Mouse (Mus musculus) heart, postnatal 0 days (tissue): ENCODE measurements around the gene Leo1. TPM values are rescaled to one million over a fixed set of nuclear protein-coding genes. Genes with fewer than 3 reads are reported as not detected.

Source experiments
- ATAC-seq: fragments of 200-750 bp; cut with Nextera tagmentation; 2 replicates; pipeline ENCODE4 v1.8.0; 2017; ENCODE audit warnings: low read depth, moderate number of reproducible peaks, moderate library complexity; ENCODE audit not compliant: insufficient read depth
- DNase-seq: peaks from one replicate; pipeline ENCODE4 v3.0.0-alpha.2; 2016; ENCODE audit warnings: low spot score
- H3K27ac ChIP-seq: fragments of 300-500 bp; sonication (generic); 2 replicates; pipeline ENCODE4 v1.5.1; 2014; ENCODE audit warnings: low read depth, mild to moderate bottlenecking
- H3K27me3 ChIP-seq: fragments of 300-500 bp; sonication (generic); 2 replicates; pipeline ENCODE4 v1.6.1; 2014; ENCODE audit warnings: low read length, mixed read lengths; ENCODE audit not compliant: control insufficient read depth, insufficient read depth
- H3K36me3 ChIP-seq: fragments of 300-500 bp; sonication (generic); replicated peaks from 2 replicates; pipeline ENCODE4 v1.6.1; 2014; ENCODE audit warnings: low read length, mixed read lengths; ENCODE audit not compliant: control insufficient read depth, insufficient read depth
- H3K4me1 ChIP-seq: fragments of 300-500 bp; sonication (generic); 2 replicates; pipeline ENCODE4 v1.6.1; 2014; ENCODE audit warnings: antibody characterized with exemption; ENCODE audit not compliant: control insufficient read depth, insufficient read depth
- H3K4me2 ChIP-seq: fragments of 300-500 bp; sonication (generic); 2 replicates; pipeline ENCODE4 v1.6.1; 2014; ENCODE audit warnings: low read depth, mild to moderate bottlenecking, low read length, moderate library complexity
- H3K4me3 ChIP-seq: fragments of 300-500 bp; sonication (generic); 2 replicates; pipeline ENCODE4 v1.5.1; 2014; ENCODE audit warnings: low read depth, low read length
- H3K9ac ChIP-seq: fragments of 300-500 bp; sonication (generic); replicated peaks from 2 replicates; pipeline ENCODE4 v1.6.1; 2014; ENCODE audit warnings: low read depth, low read length, mixed read lengths
- H3K9me3 ChIP-seq: fragments of 300-500 bp; sonication (generic); replicated peaks from 2 replicates; pipeline ENCODE4 v1.6.1; 2016; ENCODE audit warnings: low read length; ENCODE audit not compliant: control insufficient read depth
- CTCF ChIP-seq: IDR thresholded peaks from 2 replicates; pipeline ENCODE4 v1.5.1; 2016; ENCODE audit warnings: antibody characterized with exemption, control low read depth, low read depth
- EP300 ChIP-seq: IDR thresholded peaks from 2 replicates; pipeline ENCODE4 v1.6.1; 2016; ENCODE audit warnings: antibody characterized with exemption, low read depth
- WGBS: fragments of 180-500 bp; shearing (Covaris S2); extraction: QIAGEN DNeasy Blood & Tissue Kit; methylation state at CpG from one replicate; pipeline ENCODE4 v1.1.7; 2014; 5-methylcytosine and 5-hydroxymethylcytosine counted together
- polyA plus RNA-seq: library from polyadenylated mRNA; unstranded; fragments of >200 nt; fragmentation: Nextera tagmentation; extraction: Ambion mirVana; gene quantifications from 2 replicates; pipeline ENCODE4 v1.2.1, GENCODE M21; 2015
- total RNA-seq: library from RNA; depleted of rRNA; stranded (reverse); fragments of >200 nt; gene quantifications from 2 replicates; pipeline ENCODE4 v1.2.3, GENCODE M21; 2014; ENCODE audit warnings: low replicate concordance

Gene Leo1
- total and polyA plus RNA-seq, 2 experiments from 2014 or later, result 5.7 to 20.0 TPM

DNA sequence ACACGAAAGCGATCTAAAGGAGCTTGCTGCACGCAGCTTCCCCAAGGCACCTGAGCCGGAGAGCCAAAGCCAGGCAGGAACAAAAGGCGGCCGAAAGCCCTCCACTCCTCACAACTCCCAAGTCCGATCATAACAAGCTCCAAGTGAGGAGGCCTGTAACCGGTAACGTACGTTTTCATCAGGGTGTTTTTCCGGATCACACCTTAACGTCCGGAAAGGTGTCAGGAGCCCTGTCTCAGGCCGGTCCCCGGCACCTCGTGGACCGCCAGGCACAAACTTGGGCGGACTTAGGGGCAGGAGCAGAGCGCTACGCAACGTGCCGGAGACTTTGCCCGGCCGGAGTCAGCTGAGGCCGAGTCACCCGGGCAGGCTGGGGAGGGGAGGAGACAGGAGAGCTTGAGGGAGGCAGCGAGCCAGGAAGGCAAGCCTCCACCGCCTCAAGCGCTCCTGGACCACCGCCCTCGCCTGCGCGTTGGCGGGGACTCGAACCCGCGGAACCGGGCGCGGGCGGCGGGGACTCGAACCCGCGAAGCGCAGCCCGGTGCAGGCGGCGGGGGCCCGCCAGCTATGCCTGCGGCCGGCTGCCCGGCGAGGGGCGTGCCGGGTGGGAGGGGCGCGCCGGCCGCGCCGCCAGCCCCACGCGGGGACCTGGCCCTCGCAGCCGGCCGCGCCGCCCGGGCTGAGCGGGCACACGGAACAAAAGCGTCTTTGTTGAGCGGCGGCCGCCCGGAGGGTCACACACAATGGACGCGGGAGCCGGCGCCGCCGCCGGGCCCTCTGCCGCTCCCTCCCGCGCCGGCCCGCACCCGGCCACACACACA, 32.1 kb upstream of the Leo1 start:
- WGBS, result 4% methylated on average over 42 of the region's 90 CpGs
- H3K4me3 ChIP-seq, result peak overlapping the region; percentile 90
- peaks cover 22% of the 10 kb centered on the region for H3K4me1 ChIP-seq
- no peaks in the 10 kb centered on the region for H3K9me3 ChIP-seq
- H3K4me2 ChIP-seq, result peak overlapping the region; percentile 72
- TF ChIP-seq EP300 (no peak), CTCF (no peak)
- ATAC-seq, result peak; percentile 69
- H3K27ac ChIP-seq, result peak overlapping the region; percentile 99
- DNase-seq, result peak; percentile 83
- H3K27me3 ChIP-seq, result no peaks in the 10 kb centered on the region
- H3K9ac ChIP-seq, result peak overlapping the region; percentile 93
- H3K36me3 ChIP-seq, result no peaks in the 10 kb centered on the region

GRCm38 (mm10) chr9:75409852-75410378, 31.4 kb upstream of the Leo1 start, which contains the start of gene Mapk6:
Gene Mapk6, minus strand, starts transcription at chr9:75410005.
- ATAC-seq, result peak; percentile 93
- WGBS, result under 1% methylated on average over 52 of the region's 58 CpGs
- Histone ChIP-seq H3K27me3 (no peaks in the 10 kb centered on the region), H3K9ac (peak within 1 kb of the TSS; percentile 93), H3K4me3 (peak within 1 kb of the TSS; percentile 90), H3K9me3 (no peaks in the 10 kb centered on the region), H3K4me1 (peaks cover 17% of the 10 kb centered on the region), H3K4me2 (peak within 1 kb of the TSS; percentile 72), H3K27ac (peak within 1 kb of the TSS; percentile 99), H3K36me3 (no peaks in the 10 kb centered on the region)
- TF ChIP-seq CTCF, result no peak
- TF ChIP-seq EP300, result peak; percentile 91; the same call in 1 of the 2 replicates
- DNase-seq, result peak; percentile 94

- DNase-seq (no peak), ATAC-seq (no peak)
- no peak overlapping the region for H3K4me3 ChIP-seq
- TF ChIP-seq EP300 (no peak), CTCF (no peak)
- H3K27ac ChIP-seq, result peak overlapping the region; percentile 99; the same call in 1 of the 2 replicates
- no peak overlapping the region for H3K9ac ChIP-seq
- no peaks in the 10 kb centered on the region for H3K9me3 ChIP-seq
- no peaks in the 10 kb centered on the region for H3K27me3 ChIP-seq
- H3K36me3 ChIP-seq, result no peaks in the 10 kb centered on the region
- 83% methylated on average over 6 of the region's 6 CpGs for WGBS
- no peak overlapping the region for H3K4me2 ChIP-seq
- peaks cover 16% of the 10 kb centered on the region; the same call in 1 of the 2 replicates for H3K4me1 ChIP-seq
Observed at GRCm38 (mm10) chr9:75410868-75411487, 30.3 kb upstream of the Leo1 start.

DNA sequence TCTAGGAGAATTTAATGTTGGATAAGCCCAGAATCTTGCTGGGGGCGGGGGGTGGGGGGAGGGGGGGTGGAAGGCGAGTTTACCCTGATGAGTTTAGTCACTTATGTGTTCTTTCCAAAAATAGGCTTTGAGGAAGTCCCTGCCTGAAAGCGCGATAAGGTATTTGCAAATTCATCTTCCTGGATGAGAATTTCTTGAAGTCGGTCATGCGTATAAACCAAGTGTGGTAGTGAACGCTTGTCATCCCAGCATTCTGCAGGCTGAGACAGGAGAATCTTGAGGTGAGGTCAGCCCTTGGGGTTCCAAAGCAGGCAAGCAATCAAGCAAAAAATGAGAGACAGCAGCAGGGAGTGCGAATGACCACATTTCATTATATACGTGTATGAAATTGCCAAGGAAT, 29.7 kb upstream of the Leo1 start:
- ATAC-seq (no peak), DNase-seq (no peak)
- Histone ChIP-seq H3K4me3 (no peak overlapping the region), H3K9me3 (no peaks in the 10 kb centered on the region), H3K27me3 (no peaks in the 10 kb centered on the region), H3K4me1 (peaks cover 12% of the 10 kb centered on the region; the same call in 1 of the 2 replicates), H3K36me3 (no peaks in the 10 kb centered on the region), H3K9ac (no peak overlapping the region), H3K4me2 (no peak overlapping the region), H3K27ac (no peak overlapping the region)
- TF ChIP-seq CTCF, result no peak
- TF ChIP-seq EP300, result no peak
- WGBS, result 65% methylated on average over 9 of the region's 9 CpGs

- H3K4me2 ChIP-seq, result no peak overlapping the region
- H3K4me1 ChIP-seq, result peaks cover 6% of the 10 kb centered on the region; the same call in 1 of the 2 replicates
- H3K27ac ChIP-seq, result no peak overlapping the region
- no peak for ATAC-seq
- no peaks in the 10 kb centered on the region for H3K9me3 ChIP-seq
- H3K9ac ChIP-seq, result no peak overlapping the region
- no peak for DNase-seq
- H3K4me3 ChIP-seq, result no peak overlapping the region
- H3K27me3 ChIP-seq, result no peaks in the 10 kb centered on the region
- H3K36me3 ChIP-seq, result no peaks in the 10 kb centered on the region
- no peak for TF ChIP-seq EP300
- TF ChIP-seq CTCF, result no peak
- 51% methylated on average over 5 of the region's 5 CpGs for WGBS
Observed at GRCm38 (mm10) chr9:75413206-75413605, 28.1 kb upstream of the Leo1 start.
